Mouse (Mus musculus): ENCODE measurements around the gene Hpse.
A peak's percentile ranks its signal among the peaks of the same experiment; 100 is the strongest.

Hpse gene

DNA sequence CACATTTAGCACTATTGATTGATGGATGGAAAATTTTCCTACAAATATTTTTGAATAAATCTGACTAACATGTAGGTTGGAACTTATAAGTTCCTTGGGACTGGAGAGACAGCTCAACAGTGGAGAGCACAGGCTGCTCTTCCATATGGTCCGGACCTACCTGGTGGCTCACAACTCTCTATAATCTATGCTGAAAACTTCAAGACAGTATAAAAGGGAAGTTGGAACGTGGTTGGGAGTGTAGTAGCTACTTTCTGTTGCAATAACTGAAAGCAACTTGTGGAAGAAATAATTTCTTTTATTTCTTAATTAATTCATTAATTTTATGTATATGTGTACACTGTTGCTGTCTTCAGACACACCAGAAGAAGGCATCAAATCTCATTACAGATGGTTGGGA is 22.1 kb downstream of the Hpse start:
- DNase-seq (ENCODE audit: low read depth, low spot score), result no peak

GRCm38 (mm10) chr5:100685631-100686030 is 33.9 kb downstream of the Hpse start:
- no peak for DNase-seq (ENCODE audit: low read depth, low spot score)

DNA sequence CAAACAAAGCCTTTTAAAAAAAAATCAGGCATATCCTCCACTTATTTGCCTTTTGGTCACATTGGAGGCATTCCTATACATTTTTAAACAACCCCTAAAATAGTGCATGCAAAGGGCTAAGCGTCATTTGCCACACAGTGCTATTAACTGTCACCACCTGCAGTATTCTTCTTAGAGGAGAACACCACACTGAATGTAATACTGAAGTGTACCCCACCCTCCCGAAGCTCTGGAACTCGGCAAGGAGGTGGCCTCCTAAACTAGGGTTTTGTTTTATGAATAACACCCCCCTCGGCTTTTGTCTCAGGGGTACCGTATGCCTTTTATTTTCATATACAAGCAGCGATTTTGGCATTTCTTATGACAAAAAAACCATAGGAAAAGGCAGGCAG is 39.0 kb downstream of the Hpse start:
- DNase-seq (ENCODE audit: low read depth, low spot score), result no peak

- no peak for DNase-seq (ENCODE audit: low read depth, low spot score)
These were observed 39.5 kb downstream of the Hpse start for GRCm38 (mm10) chr5:100679911-100680541.

- peak; percentile 84 for DNase-seq (ENCODE audit: low read depth, low spot score)
These were observed 44.7 kb downstream of the Hpse start, which contains the start of gene Coq2 for GRCm38 (mm10) chr5:100674711-100675376. TSS of gene Coq2 (minus strand) at chr5:100675140.

DNA sequence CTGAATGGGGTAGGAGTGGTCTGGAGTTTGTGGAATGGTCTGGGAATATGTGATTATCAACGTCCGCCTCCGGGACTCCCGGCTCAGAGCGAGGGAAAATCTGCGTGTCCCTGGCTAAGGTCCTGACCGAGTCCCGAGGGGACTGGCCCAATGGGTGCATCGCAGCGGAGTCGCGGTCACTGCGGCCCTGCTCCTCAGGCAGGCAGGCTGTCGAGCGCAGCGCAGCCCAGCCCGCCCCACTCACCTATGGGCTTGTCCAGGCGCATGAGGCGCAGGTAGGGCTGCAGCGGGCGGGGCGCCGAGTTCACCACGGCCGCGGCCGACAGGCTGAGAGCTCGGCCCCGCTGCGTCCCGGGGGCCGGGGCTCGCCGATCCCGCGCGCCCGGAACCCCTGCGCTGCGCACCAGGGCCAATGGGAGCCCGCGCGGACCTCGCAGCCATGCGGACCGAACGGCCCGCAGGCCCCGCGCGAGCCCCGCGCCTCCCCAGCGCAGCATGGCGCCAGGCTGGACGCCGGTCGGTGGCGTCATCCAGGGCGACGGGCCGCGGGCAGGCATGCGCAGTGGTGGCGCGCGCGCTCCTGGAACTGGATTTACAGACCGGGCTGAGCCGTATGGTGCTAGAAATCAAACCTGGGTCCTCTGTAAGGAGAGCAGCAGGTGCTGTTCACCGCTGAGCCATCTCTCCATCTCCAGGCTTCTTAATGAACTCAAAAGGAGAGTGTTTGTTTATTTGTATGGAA is 45.6 kb downstream of the Hpse start:
- DNase-seq (ENCODE audit: low read depth, low spot score), result peak; percentile 82

- no peak for DNase-seq (ENCODE audit: low read depth, low spot score)
These were observed 47.1 kb downstream of the Hpse start for GRCm38 (mm10) chr5:100672403-100672802.

DNA sequence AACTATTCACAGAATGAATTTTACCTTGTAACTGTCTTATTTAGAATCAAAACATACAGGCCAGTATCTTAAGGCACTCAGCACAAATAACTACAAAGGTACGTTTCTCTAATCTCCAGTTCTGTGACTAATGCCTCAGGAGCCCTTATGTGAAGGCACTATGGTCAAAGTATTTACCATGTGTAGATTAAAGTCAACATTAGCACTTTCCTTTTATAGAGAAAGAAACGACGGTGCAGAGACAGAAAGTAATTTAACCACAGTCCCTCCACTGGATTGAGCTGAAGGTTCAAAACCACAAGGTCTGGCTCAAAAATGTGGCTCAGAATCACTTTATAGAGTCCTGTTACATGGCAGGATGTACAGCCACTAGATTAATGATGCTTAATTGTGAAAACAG is 47.6 kb downstream of the Hpse start:
- DNase-seq (ENCODE audit: low read depth, low spot score), result no peak

DNA sequence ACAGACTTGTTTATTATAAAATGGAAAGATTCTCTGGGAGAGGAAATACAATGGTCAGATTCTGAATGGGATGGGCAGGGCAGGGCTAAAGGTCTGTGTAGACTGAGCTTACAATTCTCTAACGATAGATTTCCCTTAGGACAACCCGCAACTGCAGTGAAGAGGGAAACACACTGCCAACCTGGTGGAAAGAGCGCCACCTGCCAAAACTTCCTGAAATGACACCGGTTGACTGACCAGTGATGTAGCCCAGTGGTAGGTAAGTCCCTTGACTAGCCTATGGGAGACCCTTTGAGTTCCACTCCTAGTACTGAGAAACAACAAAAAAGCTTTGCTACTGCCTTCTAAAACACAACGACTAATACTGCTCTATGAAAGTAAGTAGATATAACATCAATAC is 48.1 kb downstream of the Hpse start:
- DNase-seq (ENCODE audit: low read depth, low spot score), result peak; percentile 33

DNA sequence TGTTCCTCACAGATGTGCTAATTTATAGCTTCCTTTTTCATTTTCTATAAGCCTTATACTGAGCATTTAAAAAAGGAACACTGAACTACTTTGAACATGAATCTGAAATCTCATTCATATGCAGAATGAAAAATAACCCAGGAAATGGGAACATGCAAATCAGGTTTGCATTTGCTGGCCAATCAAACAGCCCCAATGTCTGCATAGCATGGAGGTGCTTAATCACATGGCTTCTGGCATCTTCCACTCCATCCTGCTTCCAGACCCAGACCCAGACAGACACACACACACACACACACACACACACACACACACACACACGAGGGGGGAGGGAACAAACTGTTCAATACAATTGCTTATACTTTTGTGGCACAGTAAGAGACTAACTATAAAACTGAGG is 52.6 kb downstream of the Hpse start:
- DNase-seq (ENCODE audit: low read depth, low spot score), result no peak

GRCm38 (mm10) chr5:100663854-100664253 is 55.7 kb downstream of the Hpse start:
- peak; percentile 31 for DNase-seq (ENCODE audit: low read depth, low spot score)

DNA sequence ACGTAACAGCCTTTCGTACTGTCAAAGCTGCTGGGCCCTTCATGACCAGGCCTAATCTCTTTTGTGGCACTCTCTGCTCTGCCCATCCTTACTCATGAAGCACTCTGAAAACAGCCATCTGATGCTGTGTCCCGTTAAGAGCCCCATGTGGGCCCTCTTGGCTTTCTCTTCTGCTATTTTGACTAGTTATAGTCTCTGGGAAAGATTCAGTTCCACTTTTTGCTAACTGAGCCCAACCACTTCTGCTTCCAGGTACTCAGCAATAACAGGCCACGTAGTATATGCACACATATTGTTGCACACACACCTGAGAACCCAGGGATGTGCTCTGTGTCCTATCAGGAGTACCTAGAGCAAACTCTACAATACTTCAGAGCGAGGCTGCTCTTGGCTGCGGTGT is 56.5 kb downstream of the Hpse start:
- DNase-seq (ENCODE audit: low read depth, low spot score), result no peak

DNA sequence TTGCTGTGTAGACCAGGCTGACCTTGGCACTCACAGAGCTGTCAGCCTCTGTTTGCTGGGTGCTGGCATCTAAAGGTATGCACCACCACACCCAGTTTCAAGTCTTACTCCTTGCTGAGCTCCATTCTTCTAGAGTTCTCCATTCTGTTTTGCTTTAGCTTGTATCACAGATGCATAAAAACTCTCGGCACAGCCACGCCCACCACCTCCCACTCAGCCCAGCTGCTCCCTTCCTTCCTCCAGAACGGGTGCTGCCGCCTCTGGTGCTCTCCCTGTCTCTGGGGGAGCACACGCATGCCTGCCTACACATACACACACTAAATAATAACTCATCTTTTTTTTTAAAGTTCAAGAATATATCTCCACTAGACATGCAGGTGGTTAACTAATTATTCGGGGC is 61.1 kb downstream of the Hpse start:
- no peak for DNase-seq (ENCODE audit: low read depth, low spot score)

GRCm38 (mm10) chr5:100656352-100656751 is 63.2 kb downstream of the Hpse start:
- no peak for DNase-seq (ENCODE audit: low read depth, low spot score)

DNA sequence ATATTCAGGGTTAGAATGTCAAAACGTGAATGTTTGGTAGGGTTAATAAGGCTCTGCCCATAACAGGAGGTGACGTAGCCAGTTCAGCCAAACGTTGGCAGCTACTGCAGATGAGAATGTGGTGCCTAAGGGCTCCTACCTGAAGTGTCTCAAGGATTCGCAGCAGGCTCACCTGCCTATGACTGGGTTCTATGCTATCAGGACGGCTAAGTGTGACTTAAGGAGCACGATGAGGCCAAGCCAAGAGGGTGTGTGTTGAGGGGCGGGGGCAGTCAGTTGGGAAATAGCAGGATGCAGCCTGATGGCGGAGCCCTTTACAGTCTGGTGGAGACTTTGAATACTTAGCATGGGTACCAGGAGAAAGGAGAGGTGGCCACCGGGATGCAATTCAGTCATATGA is 67.2 kb downstream of the Hpse start:
- no peak for DNase-seq (ENCODE audit: low read depth, low spot score)

DNA sequence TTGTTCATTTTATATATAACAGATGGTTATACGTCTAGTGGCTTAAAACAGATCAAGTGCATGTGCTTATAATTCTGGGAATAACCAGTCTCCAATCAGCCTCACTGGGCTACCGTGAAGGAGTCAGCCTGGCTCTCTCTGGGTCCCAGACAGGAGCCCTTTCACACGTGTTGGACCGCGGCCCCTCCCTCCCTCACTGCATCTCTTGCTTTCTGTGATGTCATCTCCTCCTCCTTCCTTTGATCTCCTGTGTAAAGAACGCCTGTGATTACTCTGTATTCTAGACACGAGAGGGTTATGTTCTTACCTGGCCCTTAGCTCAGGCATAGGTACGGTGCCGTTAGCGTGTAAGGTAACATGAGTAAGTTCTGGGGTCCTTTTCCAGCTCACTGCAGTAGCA is 68.0 kb downstream of the Hpse start:
- no peak for DNase-seq (ENCODE audit: low read depth, low spot score)

DNA sequence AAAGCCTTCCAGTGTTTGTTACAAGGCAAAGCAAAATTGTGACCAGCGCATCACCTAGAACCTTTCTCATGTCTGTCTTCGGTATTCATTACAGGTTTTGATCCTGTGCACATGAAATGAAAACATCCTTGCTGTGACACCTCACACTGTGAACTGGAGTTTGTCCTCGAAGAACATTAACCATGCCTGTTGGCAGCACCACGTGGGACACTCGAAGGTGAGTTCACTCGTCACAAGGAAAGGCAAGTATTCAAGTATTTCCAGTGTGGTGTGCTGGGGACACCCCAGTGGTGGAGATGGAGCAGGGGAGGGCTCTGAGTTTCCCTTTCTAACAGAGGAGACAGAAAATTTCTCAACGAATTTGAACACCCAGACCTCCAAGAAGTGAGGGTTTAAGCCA is 68.5 kb downstream of the Hpse start:
- no peak for DNase-seq (ENCODE audit: low read depth, low spot score)

DNA sequence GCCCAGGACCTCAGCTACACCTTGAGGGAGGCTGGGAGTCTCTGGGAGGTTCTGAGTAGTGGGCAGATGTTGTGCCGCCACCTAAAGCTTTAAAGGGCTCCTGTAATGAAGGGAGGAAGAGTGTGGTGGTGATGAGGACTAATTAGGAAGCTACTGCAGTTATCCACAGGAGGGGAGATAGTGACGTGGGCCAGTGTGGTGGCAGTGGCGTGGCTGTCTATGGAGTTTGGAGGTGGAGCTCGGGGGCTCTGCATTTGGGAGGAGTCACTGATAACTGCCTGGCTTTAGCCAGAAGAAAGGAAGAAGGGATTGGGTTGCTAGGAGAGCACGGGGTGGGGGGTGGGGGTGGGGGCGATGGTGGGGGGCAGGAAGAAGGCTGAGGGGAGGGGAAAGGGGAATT is 71.0 kb downstream of the Hpse start:
- no peak for DNase-seq (ENCODE audit: low read depth, low spot score)

DNA sequence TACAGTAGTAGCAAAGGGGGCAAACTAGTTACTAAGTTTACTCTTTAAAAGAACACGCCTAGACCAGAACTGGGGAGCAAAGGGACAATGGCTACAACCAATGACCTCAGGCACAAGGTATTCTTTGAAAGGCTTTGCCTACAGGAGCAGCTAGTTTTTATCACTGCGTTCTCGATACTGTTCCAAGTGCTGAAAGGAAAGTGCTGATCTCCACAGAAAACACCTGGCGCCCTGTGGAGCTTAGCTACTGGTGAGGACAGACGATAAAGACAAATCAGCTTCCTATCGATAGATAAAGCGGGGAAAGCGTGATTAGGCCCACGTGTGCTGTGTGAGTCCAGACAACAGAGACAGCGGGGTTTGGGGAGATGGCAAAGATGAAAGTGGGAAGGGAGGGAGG is 71.5 kb downstream of the Hpse start:
- no peak for DNase-seq (ENCODE audit: low read depth, low spot score)

GRCm38 (mm10) chr5:100646558-100646957 is 73.0 kb downstream of the Hpse start:
- DNase-seq (ENCODE audit: low read depth, low spot score), result no peak

- no peak for DNase-seq (ENCODE audit: low read depth, low spot score)
These were observed 75.5 kb downstream of the Hpse start for GRCm38 (mm10) chr5:100643991-100644535.

DNA sequence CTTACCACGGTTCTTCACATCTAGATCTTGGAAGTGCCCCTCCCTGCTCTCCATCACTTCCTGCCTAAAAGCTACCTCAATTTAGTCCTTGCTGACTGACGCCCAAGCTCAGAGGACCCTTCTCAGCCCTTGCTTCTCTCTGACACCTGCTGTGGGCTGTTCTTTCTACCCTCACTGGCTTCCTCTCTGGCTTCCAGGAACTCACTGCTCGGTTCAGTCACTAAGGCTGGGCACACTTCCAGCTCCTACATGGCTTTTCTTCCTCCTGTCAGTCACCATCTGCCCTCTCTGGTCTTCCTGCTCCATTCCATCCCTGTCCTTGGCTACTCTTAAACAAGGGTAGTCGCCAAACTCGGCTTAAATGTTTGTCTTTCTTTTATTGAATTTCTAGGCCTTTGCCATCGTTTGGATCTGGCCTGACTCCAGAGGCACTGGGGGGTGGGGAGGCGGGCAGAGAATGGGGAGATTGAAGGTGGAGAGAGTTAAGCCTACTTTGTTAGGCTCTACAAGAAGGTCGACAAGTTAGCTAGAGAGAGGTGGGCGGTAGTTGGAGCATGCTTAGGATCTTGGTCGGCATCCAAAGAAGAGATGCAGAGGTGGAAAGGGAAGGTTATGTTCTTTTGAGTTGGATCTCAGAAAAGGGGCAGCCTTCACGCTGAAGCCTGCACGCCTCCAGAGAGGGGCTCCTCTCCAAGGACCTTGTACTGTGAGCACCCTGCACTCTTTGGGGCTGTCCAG is 76.1 kb downstream of the Hpse start:
- DNase-seq (ENCODE audit: low read depth, low spot score), result no peak
